Mouse (Mus musculus) lung, adult 2 months (tissue): ENCODE data around the gene Topors. TPM values are rescaled to one million over a fixed set of nuclear protein-coding genes. Genes with fewer than 3 reads are reported as not detected.

ENCODE experiments used
- DNase-seq: peaks from one replicate; pipeline ENCODE4 v3.0.0; 2022
- H3K4me1 ChIP-seq: fragments of 200-500 bp; 2 replicates; pipeline ENCODE4 v1.6.1; 2011; ENCODE audit warnings: low read length; ENCODE audit not compliant: control insufficient read depth, insufficient read depth
- H3K4me3 ChIP-seq: fragments of 200-500 bp; replicated peaks from 2 replicates; pipeline ENCODE3; 2011; ENCODE audit warnings: low read depth, mild to moderate bottlenecking, control low read depth, low read length; ENCODE audit errors: extremely low read depth
- CTCF ChIP-seq: fragments of 200-500 bp; IDR thresholded peaks from 2 replicates; pipeline ENCODE4 v1.5.1; 2011; ENCODE audit warnings: mild to moderate bottlenecking, low read length, control low read depth; ENCODE audit not compliant: insufficient read depth
- POLR2A ChIP-seq: fragments of 200-500 bp; IDR thresholded peaks from 2 replicates; pipeline ENCODE4 v1.6.1; 2011; ENCODE audit warnings: low read depth, mild to moderate bottlenecking, control low read depth, low read length, borderline replicate concordance; ENCODE audit errors: extremely low read depth
- WGBS: fragments of 180-500 bp; shearing (Covaris S2); methylation state at CpG from one replicate; pipeline ENCODE4 v1.1.7; 2018; 5-methylcytosine and 5-hydroxymethylcytosine counted together
- polyA plus RNA-seq: library from polyadenylated mRNA; depleted of rRNA; stranded (reverse); fragments of >200 nt; gene quantifications from 2 replicates; pipeline ENCODE4 v1.2.3, GENCODE M21; 2012; rRNA removed

Topors gene
- polyA plus RNA-seq, 1 experiment: 5.3 TPM

DNA sequence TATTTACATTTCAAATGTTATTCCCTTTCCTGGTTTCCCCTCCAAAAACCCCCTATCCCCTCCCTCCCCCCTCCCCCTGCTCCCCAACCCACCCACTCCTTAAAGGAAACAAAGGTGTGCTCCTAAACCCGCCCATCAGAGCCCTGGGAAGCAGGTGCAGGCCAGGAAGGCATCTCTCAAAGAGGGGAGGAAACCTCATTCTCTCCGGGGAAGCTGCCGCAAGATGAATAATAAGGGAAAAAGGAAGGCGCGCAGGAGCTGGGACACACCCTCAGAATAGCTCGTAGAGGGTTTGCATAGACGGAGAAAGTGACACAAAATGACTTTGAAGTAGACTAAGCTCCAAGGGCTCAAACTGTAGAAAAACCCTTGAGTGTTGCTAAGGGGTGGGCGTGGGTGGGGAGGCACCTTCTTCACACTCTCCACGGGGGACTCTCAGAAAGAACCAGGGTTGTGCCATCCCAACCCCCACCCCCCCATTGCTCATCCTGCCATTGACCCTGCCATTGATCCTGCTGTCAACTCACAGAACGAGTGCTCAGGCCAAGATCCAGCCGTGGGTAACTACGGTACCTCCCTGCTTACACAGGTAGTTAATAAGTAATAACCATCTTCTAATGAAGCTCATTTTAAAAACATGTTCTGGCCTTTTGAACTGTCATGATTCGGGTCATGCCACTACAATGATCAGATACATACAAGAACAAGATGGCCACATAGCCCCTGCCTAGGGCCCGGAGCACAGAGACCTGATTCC, 48.5 kb downstream of the Topors start:
- H3K4me1 ChIP-seq: no peaks in the 10 kb centered on the region
- H3K4me3 ChIP-seq: no peak overlapping the region
- WGBS: 49% methylated on average over 14 of the region's 14 CpGs
- no peak for DNase-seq
- TF ChIP-seq POLR2A (no peak), CTCF (no peak)

DNA sequence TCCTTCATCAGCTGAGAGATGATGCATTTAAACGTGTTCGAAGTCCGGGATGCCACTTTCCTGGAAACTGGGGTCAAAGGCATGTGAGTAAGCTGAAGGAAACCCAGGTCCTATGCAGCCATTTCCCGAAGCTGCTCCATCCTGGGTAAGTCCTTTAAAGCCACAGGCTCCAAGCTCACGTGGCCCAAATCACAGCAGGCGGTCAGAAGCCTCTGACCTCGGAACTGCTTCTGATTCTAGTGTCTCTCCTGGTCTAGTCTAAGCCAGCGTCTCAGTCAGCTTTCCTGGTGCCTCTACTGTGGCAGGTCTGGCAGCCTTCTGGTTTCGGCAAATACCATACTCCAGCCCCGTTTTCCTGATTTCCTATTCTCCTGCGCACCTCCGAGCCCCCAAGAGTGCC, 49.2 kb downstream of the Topors start:
- H3K4me3 ChIP-seq: no peak overlapping the region
- 50% methylated on average over 12 of the region's 12 CpGs for WGBS
- no peak for DNase-seq
- H3K4me1 ChIP-seq: no peaks in the 10 kb centered on the region
- TF ChIP-seq POLR2A (no peak), CTCF (no peak)

DNA sequence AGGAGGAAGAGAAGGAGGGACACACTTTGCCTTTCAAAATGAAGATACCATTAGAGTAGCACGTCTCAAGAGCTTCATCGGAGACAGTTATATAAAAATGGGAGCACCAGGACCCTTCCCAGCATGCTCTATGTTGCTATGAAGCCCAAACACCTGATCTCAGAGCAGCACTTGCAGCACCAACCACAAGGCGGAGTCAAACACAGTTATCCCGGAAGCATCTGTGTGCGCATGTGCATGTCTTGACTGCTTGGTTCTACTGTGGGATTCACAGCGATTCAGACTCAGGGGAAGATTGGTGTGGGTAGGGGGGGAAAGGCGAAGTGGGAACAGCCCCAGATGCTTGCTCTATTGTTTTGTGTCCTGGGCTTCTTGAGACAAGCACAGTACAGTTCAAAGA, 51.3 kb downstream of the Topors start:
- no peak for DNase-seq
- TF ChIP-seq CTCF: peak; percentile 64
- no peak for TF ChIP-seq POLR2A
- H3K4me1 ChIP-seq: no peaks in the 10 kb centered on the region
- H3K4me3 ChIP-seq: no peak overlapping the region
- WGBS: 72% methylated on average over 7 of the region's 7 CpGs

DNA sequence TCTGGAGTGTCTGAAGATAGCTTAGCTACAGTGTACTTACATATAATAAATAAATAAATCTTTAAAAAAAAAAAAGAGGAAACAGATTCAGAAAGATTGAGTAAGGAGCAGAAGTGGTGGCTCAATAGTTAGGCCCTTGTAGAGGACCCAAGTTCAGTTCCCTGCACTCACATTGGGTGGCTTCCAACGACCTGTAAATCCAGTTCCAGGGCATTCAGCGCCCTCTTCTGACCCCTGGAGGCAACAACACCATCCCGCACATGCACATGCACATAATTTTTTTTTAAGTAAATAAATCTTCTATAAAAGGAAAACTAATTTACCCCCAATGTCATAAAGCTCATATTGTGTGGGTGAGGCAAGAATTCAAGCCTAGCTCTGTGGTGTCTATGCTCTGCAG, 51.7 kb downstream of the Topors start:
- Histone ChIP-seq H3K4me1 (no peaks in the 10 kb centered on the region), H3K4me3 (no peak overlapping the region)
- 59% methylated on average over 3 of the region's 3 CpGs for WGBS
- TF ChIP-seq POLR2A: no peak
- 0 out of 2 replicates have a peak, but pooled peaks have one; percentile 6 for TF ChIP-seq CTCF
- DNase-seq: no peak

DNA sequence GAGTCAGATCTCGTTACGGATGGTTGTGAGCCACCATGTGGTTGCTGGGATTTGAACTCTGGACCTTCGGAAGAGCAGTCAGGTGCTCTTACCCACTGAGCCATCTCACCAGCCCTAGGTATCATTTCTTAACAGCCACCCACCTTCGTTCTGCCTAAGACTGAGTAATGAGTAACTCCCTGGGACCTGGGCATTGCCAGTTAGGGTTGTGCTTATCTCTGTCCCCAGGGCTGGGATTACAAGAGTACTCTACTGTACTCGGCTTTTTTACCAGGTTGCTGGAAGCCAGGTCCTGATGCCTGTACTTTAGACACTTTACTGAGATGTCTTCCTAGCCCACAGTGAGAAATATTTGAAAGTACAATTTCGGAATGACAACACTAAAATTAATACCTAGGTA, 57.5 kb downstream of the Topors start:
- no peak for TF ChIP-seq CTCF
- no peak for TF ChIP-seq POLR2A
- H3K4me1 ChIP-seq: no peaks in the 10 kb centered on the region
- WGBS: 92% methylated on average over 6 of the region's 6 CpGs
- no peak for DNase-seq
- H3K4me3 ChIP-seq: no peak overlapping the region

Other genes with a start within 250 kb of the Topors start
- 28.9 and 35.4 TPM in 2 replicates for gene Aco1, start 126.8 kb downstream of the Topors start, polyA plus RNA-seq
- gene Ddx58, start 30.0 kb downstream of the Topors start, polyA plus RNA-seq: 14.0 and 21.8 TPM in 2 replicates
- 15.2 and 22.2 TPM in 2 replicates for gene Smim27, start 271 bp downstream of the Topors start, polyA plus RNA-seq
- gene Ndufb6, start 9.6 kb upstream of the Topors start, polyA plus RNA-seq: 58.8 and 59.3 TPM in 2 replicates
- 0.07 and 0.28 TPM in 2 replicates for gene Tmem215, start 202.3 kb upstream of the Topors start, polyA plus RNA-seq